Mouse (Mus musculus) midbrain, postnatal 0 days (tissue): ENCODE measurements around the gene Sucnr1. TPM values are rescaled to one million over a fixed set of nuclear protein-coding genes. Genes with fewer than 3 reads are reported as not detected.

Source experiments
- ATAC-seq: fragments of 200-750 bp; cut with Nextera tagmentation; 2 replicates; pipeline ENCODE4 v1.8.0; 2017; ENCODE audit warnings: moderate number of reproducible peaks, mild to moderate bottlenecking, moderate TSS enrichment, moderate library complexity; ENCODE audit not compliant: low FRiP score
- DNase-seq: peaks from one replicate; pipeline ENCODE4 v3.0.0-alpha.2; 2015; ENCODE audit warnings: low spot score
- H3K27ac ChIP-seq: fragments of 300-500 bp; sonication (generic); 2 replicates; pipeline ENCODE4 v1.5.1; 2014; ENCODE audit warnings: low read depth, mild to moderate bottlenecking, low read length, mixed read lengths
- H3K27me3 ChIP-seq: fragments of 300-500 bp; sonication (generic); 2 replicates; pipeline ENCODE4 v1.6.1; 2014; ENCODE audit warnings: low read length, control low read depth, mixed read lengths; ENCODE audit not compliant: insufficient read depth
- H3K36me3 ChIP-seq: fragments of 300-500 bp; sonication (generic); 2 replicates; pipeline ENCODE4 v1.6.1; 2014; ENCODE audit warnings: low read length, control low read depth, mixed read lengths; ENCODE audit not compliant: insufficient read depth
- H3K4me1 ChIP-seq: fragments of 300-500 bp; sonication (generic); 2 replicates; pipeline ENCODE4 v1.6.1; 2014; ENCODE audit warnings: mild to moderate bottlenecking, control low read depth, antibody characterized with exemption, low read length, mixed read lengths; ENCODE audit not compliant: insufficient read depth
- H3K4me2 ChIP-seq: fragments of 300-500 bp; sonication (generic); 2 replicates; pipeline ENCODE4 v1.6.1; 2014; ENCODE audit warnings: low read depth, mild to moderate bottlenecking, low read length, mixed read lengths; ENCODE audit not compliant: poor library complexity, severe bottlenecking
- H3K4me3 ChIP-seq: fragments of 300-500 bp; sonication (generic); 2 replicates; pipeline ENCODE4 v1.5.1; 2014; ENCODE audit warnings: low read depth, mild to moderate bottlenecking, low read length, moderate library complexity
- H3K9ac ChIP-seq: fragments of 300-500 bp; sonication (generic); replicated peaks from 2 replicates; pipeline ENCODE4 v1.6.1; 2014; ENCODE audit warnings: mild to moderate bottlenecking, low read length, moderate library complexity, mixed read lengths; ENCODE audit not compliant: poor library complexity, severe bottlenecking
- H3K9me3 ChIP-seq: fragments of 300-500 bp; sonication (generic); 2 replicates; pipeline ENCODE4 v1.6.1; 2016; ENCODE audit warnings: low read length, control low read depth
- CTCF ChIP-seq: IDR thresholded peaks from 2 replicates; pipeline ENCODE4 v1.5.1; 2016; ENCODE audit warnings: antibody characterized with exemption, mild to moderate bottlenecking
- WGBS: fragments of 180-500 bp; shearing (Covaris S2); extraction: QIAGEN DNeasy Blood & Tissue Kit; methylation state at CpG from one replicate; pipeline ENCODE4 v1.1.7; 2014; 5-methylcytosine and 5-hydroxymethylcytosine counted together
- polyA plus RNA-seq: library from polyadenylated mRNA; unstranded; fragments of >200 nt; fragmentation: Nextera tagmentation; extraction: Ambion mirVana; gene quantifications from 2 replicates; pipeline ENCODE4 v1.2.1, GENCODE M21; 2015
- total RNA-seq: library from RNA; depleted of rRNA; stranded (reverse); fragments of >200 nt; gene quantifications from 2 replicates; pipeline ENCODE4 v1.2.3, GENCODE M21; 2014

The Sucnr1 gene
- total and polyA plus RNA-seq, 2 experiments from 2014 or later: not detected

DNA sequence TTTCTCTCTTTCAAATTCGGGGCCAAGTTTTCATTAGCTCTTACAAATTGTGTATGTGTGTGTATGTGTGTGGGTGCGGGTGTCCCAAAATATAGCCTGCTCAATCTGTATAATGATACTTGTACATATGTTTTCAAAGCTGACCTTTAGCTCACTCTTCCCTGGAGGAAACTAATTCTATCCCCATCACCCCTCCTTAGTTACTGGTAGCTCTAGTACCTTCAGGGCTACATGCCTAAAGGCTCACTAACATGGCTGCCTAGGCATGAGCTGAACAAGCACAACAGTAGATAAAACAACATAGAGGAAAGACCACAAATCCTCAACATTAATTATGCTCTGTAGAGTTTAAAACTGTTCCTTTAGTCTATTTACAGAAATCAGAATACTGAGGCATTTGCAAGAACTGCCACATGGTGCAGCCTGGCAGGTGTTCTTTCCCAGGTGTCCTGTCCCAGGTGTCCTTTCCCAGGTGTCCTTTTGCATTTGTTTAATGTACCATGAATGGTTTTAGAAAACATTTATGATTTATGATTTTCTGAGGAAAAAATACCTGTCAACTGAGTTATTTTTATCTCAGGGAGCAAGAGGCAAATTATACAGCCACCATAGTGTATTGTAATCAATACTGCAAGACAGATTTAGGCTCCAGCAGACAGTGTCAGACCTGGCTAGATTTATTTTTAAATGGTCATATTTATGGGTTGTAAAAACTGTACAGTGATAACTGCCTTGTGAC lies 24.4 kb upstream of the Sucnr1 start:
- 93% methylated on average over 2 of the region's 2 CpGs for WGBS
- ATAC-seq (no peak), DNase-seq (no peak)
- Histone ChIP-seq H3K4me1 (no peaks in the 10 kb centered on the region), H3K9me3 (no peaks in the 10 kb centered on the region), H3K27ac (no peak overlapping the region), H3K27me3 (no peaks in the 10 kb centered on the region), H3K4me3 (no peak overlapping the region), H3K36me3 (no peaks in the 10 kb centered on the region), H3K4me2 (no peak overlapping the region), H3K9ac (no peak overlapping the region)
- TF ChIP-seq CTCF: no peak

DNA sequence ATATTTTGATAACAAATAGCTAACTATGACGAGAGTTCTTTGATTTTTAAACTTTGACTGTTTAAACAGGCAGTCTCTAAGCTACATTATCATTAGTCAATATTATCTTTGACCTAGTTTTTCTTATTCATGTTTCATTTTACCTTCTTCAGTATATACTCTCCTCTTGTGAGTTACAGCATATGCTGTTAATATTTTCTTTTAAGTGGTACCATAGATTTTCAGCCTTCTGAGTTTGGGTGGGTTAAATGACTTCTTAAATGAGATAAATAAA lies 23.9 kb upstream of the Sucnr1 start:
- no peak for DNase-seq
- no peak for TF ChIP-seq CTCF

DNA sequence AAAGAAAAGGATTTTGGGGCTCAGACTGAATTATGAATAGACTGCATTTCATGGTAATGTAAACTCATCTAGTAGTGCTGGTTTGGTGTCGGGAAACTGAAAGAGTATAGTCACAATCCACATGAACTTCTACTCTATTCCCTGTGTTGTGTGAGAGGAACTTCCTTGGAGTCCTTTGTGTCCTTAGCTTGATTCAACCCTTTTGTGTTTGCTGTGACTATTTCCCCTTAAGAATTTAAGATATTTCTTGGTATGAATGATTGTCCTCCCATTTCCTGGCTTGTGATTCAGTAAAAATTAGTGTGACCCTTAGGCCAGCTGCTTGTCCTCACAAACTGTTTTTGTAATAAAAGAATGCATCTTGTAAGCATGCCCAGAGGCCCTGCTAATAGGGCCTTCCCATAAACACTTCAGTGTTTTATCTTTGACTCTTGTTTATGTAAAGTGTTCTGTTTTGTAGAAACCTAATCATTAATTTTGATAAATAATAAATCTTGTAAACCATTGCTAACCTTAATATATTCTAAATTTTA lies 2.7 kb upstream of the Sucnr1 start:
- no peak overlapping the region for H3K4me2 ChIP-seq
- no peaks in the 10 kb centered on the region for H3K27me3 ChIP-seq
- no peak overlapping the region for H3K4me3 ChIP-seq
- H3K9ac ChIP-seq: no peak overlapping the region
- TF ChIP-seq CTCF: no peak
- H3K9me3 ChIP-seq: no peaks in the 10 kb centered on the region
- H3K36me3 ChIP-seq: no peaks in the 10 kb centered on the region
- H3K27ac ChIP-seq: no peak overlapping the region
- DNase-seq: no peak
- ATAC-seq: no peak
- WGBS: 81% methylated on average over 1 of the region's 1 CpGs
- H3K4me1 ChIP-seq: no peaks in the 10 kb centered on the region

More for the DNA sequence above, 23.9 kb upstream of the Sucnr1 start:
- Histone ChIP-seq H3K4me2 (no peak overlapping the region), H3K9me3 (no peaks in the 10 kb centered on the region), H3K27me3 (no peaks in the 10 kb centered on the region), H3K9ac (no peak overlapping the region), H3K4me1 (no peaks in the 10 kb centered on the region), H3K4me3 (no peak overlapping the region), H3K27ac (no peak overlapping the region), H3K36me3 (no peaks in the 10 kb centered on the region)
- WGBS: 84% methylated on average over 1 of the region's 1 CpGs
- ATAC-seq: no peak

DNA sequence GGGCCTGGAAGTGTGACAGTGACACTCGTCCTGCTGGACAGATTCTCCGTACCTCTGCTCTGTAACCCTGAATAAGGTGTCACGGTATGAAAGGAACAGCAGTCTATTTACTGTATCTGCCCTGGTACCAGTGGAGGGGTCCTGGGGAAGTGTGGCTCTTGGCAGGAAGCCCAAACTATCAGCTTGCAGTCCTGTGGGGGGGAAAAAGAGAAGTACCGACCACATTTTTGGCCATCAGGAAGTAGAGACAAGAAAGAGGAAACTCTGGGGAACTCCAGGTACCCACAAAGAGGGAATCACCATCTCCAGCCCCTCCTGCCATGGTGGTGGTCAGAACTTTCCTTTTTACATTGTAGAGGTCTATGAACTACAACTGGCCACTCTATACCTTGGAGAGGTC lies 1.1 kb upstream of the Sucnr1 start:
- Histone ChIP-seq H3K4me3 (no peak overlapping the region), H3K9me3 (no peaks in the 10 kb centered on the region), H3K27me3 (no peaks in the 10 kb centered on the region), H3K27ac (no peak overlapping the region), H3K4me2 (no peak overlapping the region), H3K4me1 (no peaks in the 10 kb centered on the region), H3K36me3 (no peaks in the 10 kb centered on the region), H3K9ac (no peak overlapping the region)
- DNase-seq (no peak), ATAC-seq (no peak)
- WGBS: 43% methylated on average over 4 of the region's 4 CpGs
- TF ChIP-seq CTCF: no peak

DNA sequence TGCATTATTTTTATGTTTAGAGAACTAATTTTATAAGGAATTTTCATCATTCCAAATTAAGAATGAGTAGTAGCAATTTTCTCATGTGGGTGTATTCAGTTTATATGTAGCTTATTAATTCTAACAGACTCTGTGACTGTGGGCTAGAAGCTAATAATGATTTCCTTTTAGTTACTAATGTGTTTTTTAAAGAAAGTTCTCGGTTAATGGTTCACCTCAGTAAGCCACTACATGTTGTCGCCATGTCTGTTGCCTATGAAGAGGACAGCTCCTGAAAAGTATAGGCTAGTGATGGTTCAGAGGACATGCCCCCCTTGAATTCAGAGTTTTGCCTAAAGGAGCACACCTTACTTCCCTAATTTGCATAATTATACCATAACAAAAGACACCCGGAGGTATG lies 1.1 kb downstream of the Sucnr1 start:
- no peaks in the 10 kb centered on the region for H3K27me3 ChIP-seq
- H3K4me1 ChIP-seq: no peaks in the 10 kb centered on the region
- no peak overlapping the region for H3K27ac ChIP-seq
- no peaks in the 10 kb centered on the region for H3K36me3 ChIP-seq
- no peak overlapping the region for H3K9ac ChIP-seq
- no peaks in the 10 kb centered on the region for H3K9me3 ChIP-seq
- WGBS: 89% methylated on average over 3 of the region's 3 CpGs
- DNase-seq (no peak), ATAC-seq (no peak)
- TF ChIP-seq CTCF: no peak
- H3K4me3 ChIP-seq: no peak overlapping the region
- no peak overlapping the region for H3K4me2 ChIP-seq

DNA sequence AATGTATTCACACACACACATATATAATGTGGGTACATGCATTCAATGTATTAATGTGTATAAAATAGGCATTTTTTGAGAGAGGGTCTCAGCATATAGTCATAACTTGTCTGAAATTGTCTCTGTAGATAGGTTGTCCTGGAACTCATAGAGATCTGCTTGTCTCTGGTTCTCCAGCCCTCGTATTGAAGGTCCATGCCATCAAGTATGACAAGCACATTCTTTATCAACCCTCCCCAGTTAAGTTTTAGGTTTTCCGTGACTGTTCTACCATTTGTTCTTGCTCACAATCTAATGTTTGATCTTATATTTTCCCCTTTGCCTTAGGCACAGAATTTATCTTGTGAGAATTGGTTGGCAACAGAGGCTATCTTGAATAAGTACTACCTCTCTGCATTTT lies 4.1 kb downstream of the Sucnr1 start:
- WGBS: 90% methylated on average over 2 of the region's 2 CpGs
- H3K36me3 ChIP-seq: no peaks in the 10 kb centered on the region

More for the DNA sequence above, 4.1 kb downstream of the Sucnr1 start:
- Histone ChIP-seq H3K27ac (no peak overlapping the region), H3K4me1 (no peaks in the 10 kb centered on the region), H3K4me3 (no peak overlapping the region), H3K9ac (no peak overlapping the region), H3K27me3 (no peaks in the 10 kb centered on the region), H3K4me2 (no peak overlapping the region), H3K9me3 (no peaks in the 10 kb centered on the region)
- no peak for TF ChIP-seq CTCF
- ATAC-seq (no peak), DNase-seq (no peak)
